Mouse (Mus musculus): ENCODE data around the gene Tmem170b. TPM values are rescaled to one million over a fixed set of nuclear protein-coding genes. Genes with fewer than 3 reads are reported as not detected.

The Tmem170b gene
- polyA plus RNA-seq, 1 experiment from 2014 or later = 10.2 TPM

DNA sequence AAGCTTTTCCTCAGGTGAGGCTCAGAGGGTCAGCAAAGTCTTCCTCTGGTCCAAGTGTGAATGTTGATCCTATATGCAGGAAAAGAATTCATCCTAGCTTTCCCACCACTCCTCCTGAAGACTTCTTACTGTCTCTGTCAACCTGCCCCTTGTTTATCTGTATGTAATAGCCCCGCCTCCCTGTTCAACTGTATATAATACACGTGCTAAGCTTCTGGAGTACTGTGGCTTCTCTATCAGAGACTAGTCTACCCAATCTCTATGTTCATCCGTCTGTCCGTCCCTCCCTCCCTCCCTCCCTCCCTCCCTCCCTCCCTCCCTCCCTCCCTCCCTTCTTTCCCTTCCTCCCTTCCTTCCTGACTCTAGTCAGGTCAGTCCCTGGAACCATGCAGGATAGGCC lies 14.4 kb downstream of the Tmem170b start:
- Histone ChIP-seq H3K4me3 (replicated peaks) (no peak overlapping the region), H3K36me3 (no peaks in the 10 kb centered on the region), H3K4me1 (0 out of 2 replicates have a peak, but pooled peaks cover 3% of the 10 kb centered on the region), H3K27me3 (no peaks in the 10 kb centered on the region), H3K4me2 (no peak overlapping the region), H3K9me3 (replicated peaks) (no peaks in the 10 kb centered on the region), H3K27ac (no peak overlapping the region), H3K9ac (no peak overlapping the region)
- no peak for ATAC-seq (replicated peaks; ENCODE audit: low FRiP score)
- 84% methylated on average over 4 of the region's 4 CpGs for WGBS

GRCm38 (mm10) chr13:41624123-41624522 lies 18.4 kb downstream of the Tmem170b start:
- 79% methylated on average over 1 of the region's 1 CpGs for WGBS
- no peak for ATAC-seq (replicated peaks; ENCODE audit: low FRiP score)

GRCm38 (mm10) chr13:41625248-41625647 lies 19.5 kb downstream of the Tmem170b start:
- no peak overlapping the region for H3K4me2 ChIP-seq
- ATAC-seq (replicated peaks; ENCODE audit: low FRiP score) = no peak
- WGBS = 85% methylated on average over 3 of the region's 3 CpGs
- no peak overlapping the region for H3K4me3 ChIP-seq (replicated peaks)
- H3K4me1 ChIP-seq = peaks cover 11% of the 10 kb centered on the region; the same call in 1 of the 2 replicates
- no peak overlapping the region for H3K9ac ChIP-seq
- no peak overlapping the region for H3K27ac ChIP-seq
- H3K9me3 ChIP-seq (replicated peaks) = no peaks in the 10 kb centered on the region
- 0 out of 2 replicates have a peak, but pooled peaks cover 6% of the 10 kb centered on the region for H3K36me3 ChIP-seq
- no peaks in the 10 kb centered on the region for H3K27me3 ChIP-seq

More at GRCm38 (mm10) chr13:41624123-41624522, 18.4 kb downstream of the Tmem170b start:
- Histone ChIP-seq H3K27me3 (no peaks in the 10 kb centered on the region), H3K9ac (no peak overlapping the region), H3K4me1 (peaks cover 11% of the 10 kb centered on the region; the same call in 1 of the 2 replicates), H3K36me3 (0 out of 2 replicates have a peak, but pooled peaks cover 6% of the 10 kb centered on the region), H3K4me2 (no peak overlapping the region), H3K27ac (no peak overlapping the region), H3K4me3 (replicated peaks) (no peak overlapping the region), H3K9me3 (replicated peaks) (no peaks in the 10 kb centered on the region)

- no peaks in the 10 kb centered on the region for H3K27me3 ChIP-seq
- H3K4me3 ChIP-seq (replicated peaks) = no peak overlapping the region
- 25% methylated on average over 3 of the region's 3 CpGs for WGBS
- no peaks in the 10 kb centered on the region for H3K9me3 ChIP-seq (replicated peaks)
- no peak overlapping the region for H3K4me2 ChIP-seq
- no peak overlapping the region for H3K9ac ChIP-seq
- H3K4me1 ChIP-seq = peaks cover 11% of the 10 kb centered on the region; the same call in 1 of the 2 replicates
- 0 out of 2 replicates have a peak, but pooled peaks cover 6% of the 10 kb centered on the region for H3K36me3 ChIP-seq
- no peak overlapping the region for H3K27ac ChIP-seq
- peak; percentile 54 for ATAC-seq (replicated peaks; ENCODE audit: low FRiP score)
These were observed 21.7 kb downstream of the Tmem170b start for GRCm38 (mm10) chr13:41627277-41627916.

DNA sequence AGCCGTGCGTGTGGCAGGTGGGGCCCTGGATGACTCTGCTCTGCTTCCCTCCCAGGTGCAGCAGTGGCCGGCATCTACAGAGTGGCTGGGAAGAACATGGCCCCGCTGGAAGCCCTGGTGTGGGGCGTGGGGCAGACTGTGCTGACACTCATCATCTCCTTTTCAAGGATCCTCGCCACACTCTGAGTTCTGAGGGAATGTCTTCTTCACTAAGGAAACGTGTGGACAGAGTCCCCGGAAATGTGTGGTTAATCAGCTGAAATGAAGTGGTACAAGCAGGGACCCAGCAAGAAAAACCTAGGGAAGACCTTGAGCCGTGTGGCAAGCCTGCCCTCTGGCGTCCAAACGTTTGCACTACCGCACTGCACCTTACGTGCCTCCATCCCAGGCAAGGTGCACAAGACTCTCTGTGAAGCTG lies 28.7 kb downstream of the Tmem170b start:
- ATAC-seq (replicated peaks; ENCODE audit: low FRiP score) = no peak
- WGBS = 26% methylated on average over 13 of the region's 13 CpGs
- peak overlapping the region; percentile 20; the same call in 1 of the 2 replicates for H3K4me2 ChIP-seq

DNA sequence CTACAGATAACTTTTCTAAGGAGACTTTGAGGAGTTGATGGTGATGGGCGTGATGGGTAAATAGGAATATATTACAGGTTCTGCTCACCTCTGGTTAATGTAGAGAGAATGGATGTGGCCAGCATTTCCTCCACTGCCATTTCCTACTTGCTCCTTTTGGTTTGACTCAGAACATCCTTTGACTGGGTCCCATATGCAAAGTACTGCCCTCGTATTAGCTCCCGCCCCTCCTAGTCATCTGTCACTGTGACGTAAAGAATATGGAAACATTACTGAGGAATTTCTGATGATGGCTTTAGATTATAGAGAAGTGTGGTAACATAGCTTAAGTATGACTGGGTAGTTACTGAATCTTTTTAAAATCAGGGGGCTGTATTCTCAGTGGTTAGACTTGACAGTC lies 32.4 kb downstream of the Tmem170b start:
- no peak overlapping the region for H3K9ac ChIP-seq
- WGBS = 83% methylated on average over 4 of the region's 4 CpGs
- peaks cover 3% of the 10 kb centered on the region for H3K4me1 ChIP-seq
- H3K4me2 ChIP-seq = no peak overlapping the region
- no peak overlapping the region for H3K27ac ChIP-seq
- H3K36me3 ChIP-seq = 0 out of 2 replicates have a peak, but pooled peaks cover 5% of the 10 kb centered on the region
- H3K27me3 ChIP-seq = no peaks in the 10 kb centered on the region
- no peaks in the 10 kb centered on the region for H3K9me3 ChIP-seq (replicated peaks)
- H3K4me3 ChIP-seq (replicated peaks) = no peak overlapping the region
- ATAC-seq (replicated peaks; ENCODE audit: low FRiP score) = no peak

More for the DNA sequence above, 28.7 kb downstream of the Tmem170b start:
- Histone ChIP-seq H3K9ac (no peak overlapping the region), H3K27me3 (no peaks in the 10 kb centered on the region), H3K36me3 (0 out of 2 replicates have a peak, but pooled peaks cover 5% of the 10 kb centered on the region), H3K27ac (no peak overlapping the region), H3K9me3 (replicated peaks) (no peaks in the 10 kb centered on the region), H3K4me1 (peaks cover 3% of the 10 kb centered on the region), H3K4me3 (replicated peaks) (no peak overlapping the region)

DNA sequence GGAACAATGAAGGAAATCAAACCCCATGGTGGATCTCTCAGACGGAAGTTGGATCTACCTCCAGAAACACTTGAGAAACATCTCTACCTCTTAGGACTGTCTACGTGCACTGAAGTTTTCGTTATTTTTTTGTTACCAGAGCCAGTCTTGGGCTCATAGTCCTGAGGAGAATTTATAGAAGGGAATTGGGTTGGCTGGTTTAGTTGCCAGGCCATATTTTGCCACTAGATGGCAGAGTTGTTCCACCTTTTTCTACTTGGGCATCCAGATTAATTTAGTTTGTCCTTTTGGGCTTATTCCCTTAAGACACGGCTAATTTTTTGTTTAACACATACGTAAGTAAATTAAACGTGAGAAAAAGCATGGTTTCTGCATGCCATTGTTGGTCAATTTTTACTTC lies 37.1 kb downstream of the Tmem170b start:
- H3K4me3 ChIP-seq (replicated peaks) = no peak overlapping the region
- no peaks in the 10 kb centered on the region for H3K9me3 ChIP-seq (replicated peaks)
- ATAC-seq (replicated peaks; ENCODE audit: low FRiP score) = no peak
- no peaks in the 10 kb centered on the region for H3K27me3 ChIP-seq
- no peak overlapping the region for H3K27ac ChIP-seq
- H3K36me3 ChIP-seq = no peaks in the 10 kb centered on the region
- WGBS = 19% methylated on average over 6 of the region's 6 CpGs
- no peak overlapping the region for H3K9ac ChIP-seq
- peaks cover 16% of the 10 kb centered on the region for H3K4me1 ChIP-seq
- no peak overlapping the region for H3K4me2 ChIP-seq

GRCm38 (mm10) chr13:41643798-41644197 lies 38.1 kb downstream of the Tmem170b start:
- Histone ChIP-seq H3K9me3 (replicated peaks) (no peaks in the 10 kb centered on the region), H3K27me3 (no peaks in the 10 kb centered on the region), H3K27ac (peak overlapping the region; percentile 79), H3K36me3 (no peaks in the 10 kb centered on the region), H3K9ac (no peak overlapping the region), H3K4me3 (replicated peaks) (no peak overlapping the region), H3K4me1 (peaks cover 19% of the 10 kb centered on the region), H3K4me2 (no peak overlapping the region)
- ATAC-seq (replicated peaks; ENCODE audit: low FRiP score) = peak; percentile 85
- 46% methylated on average over 7 of the region's 7 CpGs for WGBS

DNA sequence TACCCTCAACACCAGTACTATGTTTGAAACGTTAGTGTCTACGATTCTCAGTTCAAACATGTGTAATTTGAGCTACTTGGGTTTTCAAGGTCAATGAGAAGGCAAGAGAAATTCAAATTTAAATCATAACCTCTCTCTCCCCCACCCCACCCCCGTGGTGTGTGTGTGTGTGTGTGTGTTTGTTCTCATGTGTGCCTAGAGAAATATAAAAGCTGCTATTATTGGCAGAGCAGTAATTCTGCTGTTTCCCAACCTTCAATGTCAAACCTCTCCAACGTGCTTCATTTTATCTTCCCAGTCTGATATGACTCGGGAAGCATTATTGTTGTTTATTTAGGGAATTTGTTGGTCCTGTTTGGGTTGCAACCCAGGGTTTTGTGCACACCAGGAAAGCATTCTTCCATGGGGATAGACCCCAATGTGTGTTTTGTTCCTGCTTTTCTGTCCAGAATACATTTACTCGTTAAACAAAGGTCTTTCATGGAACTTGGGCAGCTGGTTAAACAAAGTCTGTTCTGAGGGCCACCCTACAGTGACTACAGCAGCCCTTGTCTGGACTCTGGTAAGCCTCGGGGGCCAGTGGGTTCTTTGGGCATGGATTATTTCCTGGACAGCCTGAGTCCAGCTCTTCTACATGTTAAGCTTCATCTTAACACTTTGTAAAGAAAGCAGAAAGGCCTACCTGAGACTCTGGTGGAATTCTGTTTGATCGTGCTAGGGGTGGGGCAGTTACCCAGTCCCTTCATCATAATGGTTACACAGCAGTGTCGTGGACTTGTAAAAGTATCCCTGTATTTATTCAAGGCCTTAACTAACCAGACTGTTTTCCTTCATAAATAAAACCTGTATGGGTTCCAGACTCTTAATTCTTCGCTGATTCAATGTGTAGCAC lies 39.1 kb downstream of the Tmem170b start:
- ATAC-seq (replicated peaks; ENCODE audit: low FRiP score) = no peak
- H3K27ac ChIP-seq = no peak overlapping the region
- peaks cover 24% of the 10 kb centered on the region for H3K4me1 ChIP-seq
- H3K27me3 ChIP-seq = no peaks in the 10 kb centered on the region
- no peak overlapping the region for H3K4me3 ChIP-seq (replicated peaks)
- no peak overlapping the region for H3K9ac ChIP-seq
- H3K36me3 ChIP-seq = no peaks in the 10 kb centered on the region
- H3K4me2 ChIP-seq = no peak overlapping the region
- no peaks in the 10 kb centered on the region for H3K9me3 ChIP-seq (replicated peaks)
- 46% methylated on average over 10 of the region's 10 CpGs for WGBS

DNA sequence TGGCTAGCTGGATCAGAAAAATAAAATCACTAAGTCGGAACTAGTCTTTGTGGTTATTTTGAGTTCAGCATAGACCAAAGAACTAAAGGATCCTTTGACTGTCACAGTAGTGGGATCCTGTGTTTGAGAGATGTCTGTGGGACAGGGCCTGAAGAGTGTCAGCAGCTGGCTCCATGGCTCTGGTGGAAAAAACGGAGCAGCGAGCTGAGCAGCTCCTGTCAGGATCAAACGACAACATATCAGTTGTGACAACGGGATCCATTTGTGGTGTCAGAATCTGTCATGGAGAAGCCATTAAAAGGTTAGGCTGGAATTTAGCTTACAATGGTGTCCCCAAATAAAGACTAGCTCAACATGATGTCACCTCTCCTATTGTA lies 39.8 kb downstream of the Tmem170b start:
- Histone ChIP-seq H3K4me1 (peaks cover 24% of the 10 kb centered on the region), H3K36me3 (no peaks in the 10 kb centered on the region), H3K27me3 (no peaks in the 10 kb centered on the region), H3K27ac (no peak overlapping the region), H3K9me3 (replicated peaks) (no peaks in the 10 kb centered on the region), H3K4me2 (no peak overlapping the region), H3K9ac (no peak overlapping the region), H3K4me3 (replicated peaks) (no peak overlapping the region)
- ATAC-seq (replicated peaks; ENCODE audit: low FRiP score) = no peak
- WGBS = 74% methylated on average over 5 of the region's 5 CpGs

- Histone ChIP-seq H3K4me3 (replicated peaks) (no peak overlapping the region), H3K36me3 (no peaks in the 10 kb centered on the region), H3K9ac (no peak overlapping the region), H3K4me1 (peaks cover 24% of the 10 kb centered on the region), H3K27me3 (no peaks in the 10 kb centered on the region), H3K9me3 (replicated peaks) (no peaks in the 10 kb centered on the region), H3K27ac (no peak overlapping the region), H3K4me2 (no peak overlapping the region)
- 92% methylated on average over 6 of the region's 6 CpGs for WGBS
- ATAC-seq (replicated peaks; ENCODE audit: low FRiP score) = no peak
These were observed 42.3 kb downstream of the Tmem170b start for GRCm38 (mm10) chr13:41647976-41648375.

DNA sequence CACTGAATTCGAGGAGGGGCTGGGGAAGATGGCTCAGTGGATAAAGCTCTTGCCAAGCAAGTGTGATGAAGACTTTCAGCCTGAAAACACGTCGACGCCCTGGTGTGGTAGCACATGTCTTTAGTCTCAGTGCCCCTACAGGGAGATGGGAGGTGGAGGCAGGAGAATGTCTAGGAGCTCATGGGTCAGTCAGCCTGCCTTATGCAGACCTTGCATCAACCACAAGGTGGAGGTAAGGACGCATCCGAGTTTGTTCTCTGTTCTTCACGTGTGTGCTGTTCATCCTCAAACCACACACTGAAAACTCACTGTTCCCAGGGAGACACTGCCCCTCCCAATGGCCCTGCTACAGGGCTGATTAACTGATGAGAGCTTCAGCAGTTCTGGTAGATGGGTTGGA lies 45.0 kb downstream of the Tmem170b start:
- H3K9ac ChIP-seq = no peak overlapping the region
- peaks cover 10% of the 10 kb centered on the region; the same call in 1 of the 2 replicates for H3K4me1 ChIP-seq
- H3K4me3 ChIP-seq (replicated peaks) = no peak overlapping the region
- H3K36me3 ChIP-seq = no peaks in the 10 kb centered on the region
- ATAC-seq (replicated peaks; ENCODE audit: low FRiP score) = no peak
- no peak overlapping the region for H3K4me2 ChIP-seq
- H3K27ac ChIP-seq = no peak overlapping the region
- no peaks in the 10 kb centered on the region for H3K9me3 ChIP-seq (replicated peaks)
- WGBS = 81% methylated on average over 7 of the region's 7 CpGs
- no peaks in the 10 kb centered on the region for H3K27me3 ChIP-seq
